Mouse (Mus musculus) adrenal gland, adult (tissue): ENCODE measurements around the gene Dydc1.

ENCODE experiments used
- DNase-seq, 2 experiments: peaks; one replicate each; pipeline ENCODE4 v3.0.0; 2022 to 2023; ENCODE audit warnings: low spot score in 1 of 2; ENCODE audit not compliant: inconsistent age in 2 of 2

Dydc1 gene

GRCm38 (mm10) chr14:41096296-41096860 lies 23.7 kb downstream of the Dydc1 start:
- DNase-seq, result no peak

GRCm38 (mm10) chr14:41098726-41099125 lies 26.0 kb downstream of the Dydc1 start:
- DNase-seq, result no peak

- DNase-seq, result no peak
Measured at GRCm38 (mm10) chr14:41100712-41101111, 28.0 kb downstream of the Dydc1 start.

GRCm38 (mm10) chr14:41101242-41101641 lies 28.5 kb downstream of the Dydc1 start:
- no peak for DNase-seq

- no peak for DNase-seq
Measured at GRCm38 (mm10) chr14:41102269-41102668, 29.6 kb downstream of the Dydc1 start.

- DNase-seq, result no peak
Measured at GRCm38 (mm10) chr14:41104853-41105444, 32.2 kb downstream of the Dydc1 start, which contains the start of gene Mat1a. Gene Mat1a, plus strand, starts transcription at chr14:41105035.

GRCm38 (mm10) chr14:41111031-41111668 lies 38.4 kb downstream of the Dydc1 start:
- no peak for DNase-seq

- DNase-seq, result no peak
Measured at GRCm38 (mm10) chr14:41112944-41113343, 40.2 kb downstream of the Dydc1 start.

- DNase-seq, result no peak
Measured at GRCm38 (mm10) chr14:41116271-41116670, 43.6 kb downstream of the Dydc1 start.

GRCm38 (mm10) chr14:41124683-41125082 lies 52.0 kb downstream of the Dydc1 start:
- DNase-seq, result no peak

GRCm38 (mm10) chr14:41127997-41128396 lies 55.3 kb downstream of the Dydc1 start:
- peak in 1 of 2 experiments; percentile 65 for DNase-seq

GRCm38 (mm10) chr14:41131540-41131939 lies 58.8 kb downstream of the Dydc1 start, which contains the start of gene Sftpa1:
Gene Sftpa1, plus strand, starts transcription at chr14:41131782.
- DNase-seq, result no peak

GRCm38 (mm10) chr14:41137006-41137405 lies 64.3 kb downstream of the Dydc1 start:
- no peak for DNase-seq

- DNase-seq, result no peak
Measured at GRCm38 (mm10) chr14:41140686-41141085, 68.0 kb downstream of the Dydc1 start.
